Mouse (Mus musculus): ENCODE data around the gene Pgm2. TPM values are rescaled to one million over a fixed set of nuclear protein-coding genes. Genes with fewer than 3 reads are reported as not detected.

Pgm2 gene
- total and polyA plus RNA-seq, 3 experiments, result 3.4 to 6.4 (median 5.4) TPM

DNA sequence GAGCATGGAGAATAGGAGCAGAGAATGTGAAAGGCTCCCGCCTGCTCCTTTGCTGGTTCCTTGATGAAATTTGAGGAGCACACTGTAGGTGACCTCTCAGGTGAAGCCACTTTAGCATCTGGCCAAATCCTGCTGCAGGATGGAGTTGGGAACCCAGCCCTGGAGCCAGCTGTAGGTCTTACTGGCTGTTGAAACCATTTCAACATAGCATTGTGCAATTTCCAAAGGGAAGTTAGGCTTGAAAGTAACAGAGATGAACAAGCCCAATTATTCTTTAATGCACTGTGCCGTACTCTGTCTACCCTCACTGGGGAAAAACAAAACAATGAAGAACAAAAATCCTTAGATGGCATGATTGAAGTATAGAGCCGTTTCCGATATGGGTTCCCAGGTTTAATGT lies 41.2 kb downstream of the Pgm2 start:
- H3K27ac ChIP-seq, result no peak overlapping the region
- no peaks in the 10 kb centered on the region for H3K27me3 ChIP-seq (ENCODE audit: control insufficient read depth, insufficient read depth, low read length)
- TF ChIP-seq EP300 (IDR thresholded peaks at IDR 0.05; ENCODE audit: insufficient read depth, low read depth, low read length) (no peak), POLR2A (IDR thresholded peaks at IDR 0.05; ENCODE audit: insufficient read depth, low read depth, low read length) (no peak), CTCF (IDR thresholded peaks at IDR 0.05) (no peak)
- WGBS, result 84% methylated on average over 4 of the region's 4 CpGs
- no peaks in the 10 kb centered on the region for H3K36me3 ChIP-seq (ENCODE audit: control insufficient read depth, insufficient read depth, low read length)
- H3K9ac ChIP-seq (ENCODE audit: low read depth, low read length), result no peak overlapping the region
- no peak overlapping the region for H3K4me3 ChIP-seq
- no peaks in the 10 kb centered on the region for H3K79me2 ChIP-seq (replicated peaks; ENCODE audit: control insufficient read depth, insufficient read depth, low read length)
- intact Hi-C loops (cut with DNase I), result no loop called here
- no peak for DNase-seq
- H3K4me1 ChIP-seq (ENCODE audit: control insufficient read depth, insufficient read depth, low read length), result no peaks in the 10 kb centered on the region

DNA sequence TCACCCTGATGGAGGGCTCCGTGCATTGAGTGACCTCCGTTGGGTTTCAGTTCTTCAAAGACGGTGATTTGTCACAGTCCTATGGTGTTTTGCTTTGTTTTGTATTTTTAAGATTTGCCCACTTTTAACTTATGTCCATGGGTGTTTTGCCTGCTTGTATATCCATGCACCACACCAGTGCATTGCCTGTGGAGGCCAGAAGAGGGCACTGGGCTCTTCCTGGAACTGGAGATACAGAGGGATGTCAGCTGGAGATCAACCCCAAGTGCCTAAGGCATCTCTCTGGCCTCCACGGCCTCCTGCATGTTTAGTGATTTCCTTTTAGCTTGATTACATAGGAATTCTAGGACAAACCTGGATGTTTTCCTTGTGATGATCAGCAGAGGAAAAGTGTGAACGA lies 43.6 kb downstream of the Pgm2 start:
- TF ChIP-seq CTCF (IDR thresholded peaks at IDR 0.05) (peak; percentile 71), POLR2A (IDR thresholded peaks at IDR 0.05; ENCODE audit: insufficient read depth, low read depth, low read length) (no peak)
- intact Hi-C loops (cut with DNase I), result loop anchor here (2.0 kb wide), 1 partner anchor 138 kb away; no protein-coding TSS in a partner anchor
- no peaks in the 10 kb centered on the region for H3K36me3 ChIP-seq (ENCODE audit: control insufficient read depth, insufficient read depth, low read length)
- H3K4me3 ChIP-seq, result no peak overlapping the region
- no peaks in the 10 kb centered on the region for H3K27me3 ChIP-seq (ENCODE audit: control insufficient read depth, insufficient read depth, low read length)
- DNase-seq, result no peak
- WGBS, result 61% methylated on average over 5 of the region's 5 CpGs
- H3K9ac ChIP-seq (ENCODE audit: low read depth, low read length), result no peak overlapping the region
- no peak overlapping the region for H3K27ac ChIP-seq
- no peaks in the 10 kb centered on the region for H3K4me1 ChIP-seq (ENCODE audit: control insufficient read depth, insufficient read depth, low read length)
- H3K79me2 ChIP-seq (replicated peaks; ENCODE audit: control insufficient read depth, insufficient read depth, low read length), result no peaks in the 10 kb centered on the region

DNA sequence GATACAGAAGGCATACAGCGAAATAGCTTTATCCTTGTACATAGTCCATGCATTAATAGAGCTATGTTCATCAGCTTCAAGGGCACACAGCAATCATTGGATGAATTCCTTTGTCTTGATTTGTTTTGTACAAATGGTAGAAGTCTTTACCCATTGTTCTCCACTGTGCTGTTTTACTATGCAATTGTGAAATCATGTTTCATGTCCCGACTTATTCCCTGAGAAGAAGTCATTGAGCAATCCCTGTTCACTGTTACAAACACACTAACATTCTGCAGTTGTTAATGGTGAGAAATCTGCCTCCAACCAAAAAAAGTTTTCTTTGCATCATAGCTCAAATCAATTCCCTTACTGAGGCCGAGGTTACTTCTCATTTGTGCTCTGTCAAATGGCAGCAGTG lies 47.5 kb downstream of the Pgm2 start:
- Histone ChIP-seq H3K27me3 (ENCODE audit: control insufficient read depth, insufficient read depth, low read length) (no peaks in the 10 kb centered on the region), H3K27ac (no peak overlapping the region), H3K4me3 (no peak overlapping the region), H3K4me1 (ENCODE audit: control insufficient read depth, insufficient read depth, low read length) (no peaks in the 10 kb centered on the region), H3K79me2 (replicated peaks; ENCODE audit: control insufficient read depth, insufficient read depth, low read length) (no peaks in the 10 kb centered on the region), H3K9ac (ENCODE audit: low read depth, low read length) (no peak overlapping the region), H3K36me3 (ENCODE audit: control insufficient read depth, insufficient read depth, low read length) (no peaks in the 10 kb centered on the region)
- intact Hi-C loops (cut with DNase I), result no loop called here
- DNase-seq, result no peak
- 79% methylated on average over 3 of the region's 3 CpGs for WGBS
- TF ChIP-seq EP300 (IDR thresholded peaks at IDR 0.05; ENCODE audit: insufficient read depth, low read depth, low read length), result no peak
- TF ChIP-seq POLR2A (IDR thresholded peaks at IDR 0.05; ENCODE audit: insufficient read depth, low read depth, low read length), result no peak
- TF ChIP-seq CTCF (IDR thresholded peaks at IDR 0.05), result no peak

DNA sequence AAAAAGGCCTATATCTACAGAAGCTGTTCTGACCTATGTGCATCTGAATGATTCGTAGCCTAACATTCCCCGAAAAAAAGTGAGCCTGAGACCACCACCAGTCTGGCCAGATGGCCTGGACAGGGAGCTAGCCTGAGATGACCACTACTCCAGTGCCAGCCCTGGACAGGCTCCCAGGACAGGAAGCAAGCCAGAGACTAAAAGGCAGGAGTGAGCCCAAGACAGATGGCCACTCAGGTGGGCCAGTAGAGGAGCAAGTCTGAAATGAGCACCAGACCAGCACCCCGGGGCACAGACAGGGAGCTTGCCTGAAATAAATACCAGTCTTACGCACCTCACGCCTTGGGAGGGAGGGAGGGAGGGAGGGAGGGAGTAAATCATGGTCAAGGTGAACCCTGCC lies 51.6 kb downstream of the Pgm2 start:
- no peak overlapping the region for H3K27ac ChIP-seq
- no peaks in the 10 kb centered on the region for H3K79me2 ChIP-seq (replicated peaks; ENCODE audit: control insufficient read depth, insufficient read depth, low read length)
- H3K9ac ChIP-seq (ENCODE audit: low read depth, low read length), result no peak overlapping the region
- no peaks in the 10 kb centered on the region for H3K27me3 ChIP-seq (ENCODE audit: control insufficient read depth, insufficient read depth, low read length)
- H3K4me1 ChIP-seq (ENCODE audit: control insufficient read depth, insufficient read depth, low read length), result no peaks in the 10 kb centered on the region
- H3K4me3 ChIP-seq, result no peak overlapping the region
- 80% methylated on average over 5 of the region's 5 CpGs for WGBS
- no peak for TF ChIP-seq POLR2A (IDR thresholded peaks at IDR 0.05; ENCODE audit: insufficient read depth, low read depth, low read length)
- no peak for TF ChIP-seq CTCF (IDR thresholded peaks at IDR 0.05)
- TF ChIP-seq EP300 (IDR thresholded peaks at IDR 0.05; ENCODE audit: insufficient read depth, low read depth, low read length), result no peak
- DNase-seq, result no peak
- H3K36me3 ChIP-seq (ENCODE audit: control insufficient read depth, insufficient read depth, low read length), result no peaks in the 10 kb centered on the region
- intact Hi-C loops (cut with DNase I), result no loop called here

DNA sequence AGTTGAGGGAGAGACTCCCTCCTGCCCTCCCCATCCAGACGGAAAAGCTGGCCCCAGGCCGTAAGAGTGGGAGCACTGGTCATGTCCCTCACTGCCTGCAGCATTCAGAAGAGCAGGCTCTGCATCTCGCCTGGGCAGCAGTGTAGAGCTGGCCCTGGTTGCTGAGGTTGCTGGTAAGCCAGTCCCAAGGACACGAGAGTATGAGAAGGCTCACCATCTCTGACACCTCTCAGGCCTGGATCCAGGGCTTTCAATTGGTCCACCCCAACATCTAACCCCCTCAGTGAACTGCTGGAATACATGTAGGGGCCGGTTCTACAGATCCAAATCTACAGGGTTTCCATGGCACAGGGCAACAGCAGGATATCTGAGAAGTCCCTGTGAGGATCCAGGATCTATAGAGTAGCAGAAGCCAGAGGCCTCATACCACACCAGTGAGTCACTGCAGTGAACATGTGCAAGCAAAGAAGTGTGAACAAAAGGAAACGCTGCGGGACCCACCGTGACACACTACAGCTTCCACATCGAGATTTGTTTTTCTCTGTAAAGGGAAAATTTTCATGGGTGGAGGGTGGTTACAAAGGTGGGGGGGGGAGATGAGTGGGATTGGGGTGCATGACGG lies 53.7 kb downstream of the Pgm2 start:
- TF ChIP-seq EP300 (IDR thresholded peaks at IDR 0.05; ENCODE audit: insufficient read depth, low read depth, low read length) (no peak), POLR2A (IDR thresholded peaks at IDR 0.05; ENCODE audit: insufficient read depth, low read depth, low read length) (no peak), CTCF (IDR thresholded peaks at IDR 0.05) (no peak)
- Histone ChIP-seq H3K27ac (no peak overlapping the region), H3K36me3 (ENCODE audit: control insufficient read depth, insufficient read depth, low read length) (no peaks in the 10 kb centered on the region), H3K9ac (ENCODE audit: low read depth, low read length) (no peak overlapping the region), H3K4me1 (ENCODE audit: control insufficient read depth, insufficient read depth, low read length) (no peaks in the 10 kb centered on the region), H3K79me2 (replicated peaks; ENCODE audit: control insufficient read depth, insufficient read depth, low read length) (no peaks in the 10 kb centered on the region), H3K27me3 (ENCODE audit: control insufficient read depth, insufficient read depth, low read length) (no peaks in the 10 kb centered on the region), H3K4me3 (no peak overlapping the region)
- DNase-seq, result no peak
- intact Hi-C loops (cut with DNase I), result no loop called here
- WGBS, result 55% methylated on average over 10 of the region's 10 CpGs

GRCm38 (mm10) chr5:64149184-64150127 lies 56.7 kb downstream of the Pgm2 start:
- Histone ChIP-seq H3K79me2 (replicated peaks; ENCODE audit: control insufficient read depth, insufficient read depth, low read length) (no peaks in the 10 kb centered on the region), H3K27me3 (ENCODE audit: control insufficient read depth, insufficient read depth, low read length) (no peaks in the 10 kb centered on the region), H3K36me3 (ENCODE audit: control insufficient read depth, insufficient read depth, low read length) (no peaks in the 10 kb centered on the region), H3K9ac (ENCODE audit: low read depth, low read length) (no peak overlapping the region), H3K4me3 (no peak overlapping the region), H3K4me1 (ENCODE audit: control insufficient read depth, insufficient read depth, low read length) (no peaks in the 10 kb centered on the region), H3K27ac (no peak overlapping the region)
- DNase-seq, result no peak
- TF ChIP-seq EP300 (IDR thresholded peaks at IDR 0.05; ENCODE audit: insufficient read depth, low read depth, low read length) (no peak), CTCF (IDR thresholded peaks at IDR 0.05) (no peak), POLR2A (IDR thresholded peaks at IDR 0.05; ENCODE audit: insufficient read depth, low read depth, low read length) (no peak)
- WGBS, result 18% methylated on average over 17 of the region's 17 CpGs
- intact Hi-C loops (cut with DNase I), result no loop called here
